Mouse (Mus musculus) CH12.LX (cell line): Measurements from ENCODE around the gene Klhl11. TPM values are rescaled to one million over a fixed set of nuclear protein-coding genes. Genes with fewer than 3 reads are reported as not detected.

Experiments used
- DNase-seq: peaks from one replicate; pipeline ENCODE4 v3.0.0-alpha.2; 2013; ENCODE audit errors: extremely low read depth
- H3K27ac ChIP-seq: 2 replicates; pipeline ENCODE4 v1.5.1; 2012; ENCODE audit warnings: low read depth, mild to moderate bottlenecking, control low read depth, moderate library complexity; ENCODE audit not compliant: insufficient read depth
- H3K27me3 ChIP-seq: replicated peaks from 2 replicates; pipeline ENCODE3; 2012; ENCODE audit warnings: inconsistent platforms
- H3K36me3 ChIP-seq, 2 experiments: replicated peaks in 1 of 2; 2 replicates each; pipeline versions ENCODE3 to v1.6.1; 2012; ENCODE audit warnings: inconsistent platforms in 1 of 2, low read length in 1 of 2, mild to moderate bottlenecking in 1 of 2, mixed read lengths in 1 of 2, moderate library complexity in 1 of 2; ENCODE audit not compliant: control insufficient read depth in 1 of 2, insufficient read depth in 1 of 2
- H3K4me1 ChIP-seq, 2 experiments: 2 replicates each; pipeline ENCODE4 v1.6.1; 2012; ENCODE audit warnings: inconsistent platforms in 1 of 2, moderate library complexity in 1 of 2; ENCODE audit not compliant: insufficient read depth in 2 of 2, control insufficient read depth in 1 of 2
- H3K4me2 ChIP-seq: 2 replicates; pipeline ENCODE4 v1.6.1; 2012; ENCODE audit warnings: low read depth, mild to moderate bottlenecking, control low read depth; ENCODE audit not compliant: poor library complexity, insufficient read depth, severe bottlenecking
- H3K4me3 ChIP-seq, 3 experiments: fragments of 150-350 bp in 1 of 3; sonication (generic) in 1 of 3; replicated peaks in 1 of 3; 2 replicates each; pipeline versions ENCODE3 to v1.5.1; 2011 to 2012; ENCODE audit warnings: low read depth in 2 of 3, low read length in 2 of 3, mild to moderate bottlenecking in 2 of 3, moderate library complexity in 2 of 3, control low read depth in 1 of 3, improper control_type of control experiment in 1 of 3, inconsistent platforms in 1 of 3, mixed read lengths in 1 of 3; ENCODE audit not compliant: poor library complexity in 1 of 3
- H3K79me2 ChIP-seq: replicated peaks from 2 replicates; pipeline ENCODE4 v1.6.1; 2012; ENCODE audit warnings: mild to moderate bottlenecking, moderate library complexity; ENCODE audit not compliant: control insufficient read depth, poor library complexity, insufficient read depth, severe bottlenecking; ENCODE audit errors: extremely low read depth
- H3K9ac ChIP-seq: 2 replicates; pipeline ENCODE4 v1.6.1; 2012; ENCODE audit warnings: low read depth, mild to moderate bottlenecking, control low read depth, moderate library complexity; ENCODE audit not compliant: insufficient read depth
- H3K9me3 ChIP-seq: replicated peaks from 2 replicates; pipeline ENCODE3; 2012; ENCODE audit warnings: low read length, inconsistent platforms, mixed read lengths
- BHLHE40 ChIP-seq: IDR thresholded peaks from 2 replicates; pipeline ENCODE4 v1.6.1; 2011; ENCODE audit warnings: mild to moderate bottlenecking, low read depth, low read length, improper control_type of control experiment
- CTCF ChIP-seq, 2 experiments: IDR thresholded peaks in 1 of 2; conservative IDR thresholded peaks in 1 of 2; 2 replicates each; pipeline ENCODE4 v1.5.1; 2011 to 2012; ENCODE audit warnings: low read depth in 2 of 2, low read length in 2 of 2, improper control_type of control experiment in 1 of 2, inconsistent platforms in 1 of 2, mild to moderate bottlenecking in 1 of 2, moderate library complexity in 1 of 2
- E2F4 ChIP-seq: IDR thresholded peaks from 2 replicates; pipeline ENCODE4 v1.6.1; 2011; ENCODE audit warnings: low read depth, low read length, improper control_type of control experiment; ENCODE audit not compliant: insufficient replicate concordance
- ELF1 ChIP-seq: IDR thresholded peaks from 2 replicates; pipeline ENCODE4 v1.6.1; 2014; ENCODE audit warnings: low read depth, mild to moderate bottlenecking, inconsistent platforms, low read length, improper control_type of control experiment
- EP300 ChIP-seq: IDR thresholded peaks from 2 replicates; pipeline ENCODE4 v1.6.1; 2011; ENCODE audit warnings: low read length, improper control_type of control experiment
- HCFC1 ChIP-seq: IDR thresholded peaks from 2 replicates; pipeline ENCODE4 v1.6.1; 2012; ENCODE audit warnings: low read depth, mild to moderate bottlenecking, inconsistent platforms, low read length, improper control_type of control experiment
- IRF4 ChIP-seq: IDR thresholded peaks from 2 replicates; pipeline ENCODE4 v1.6.1; 2014; ENCODE audit warnings: low read depth, mild to moderate bottlenecking, inconsistent platforms, low read length, improper control_type of control experiment
- JUN ChIP-seq: IDR thresholded peaks from 2 replicates; pipeline ENCODE4 v1.6.1; 2011; ENCODE audit warnings: low read depth, mild to moderate bottlenecking, low read length, improper control_type of control experiment, moderate library complexity; ENCODE audit not compliant: insufficient read depth
- JUND ChIP-seq: conservative IDR thresholded peaks from 2 replicates; pipeline ENCODE4 v1.6.1; 2011; ENCODE audit warnings: low read depth, low read length, improper control_type of control experiment
- KAT2A ChIP-seq: IDR thresholded peaks from 2 replicates; pipeline ENCODE4 v1.6.1; 2012; ENCODE audit warnings: low read length, improper control_type of control experiment, inconsistent platforms; ENCODE audit not compliant: insufficient replicate concordance
- MAX ChIP-seq: IDR thresholded peaks from 2 replicates; pipeline ENCODE4 v1.6.1; 2011; ENCODE audit warnings: low read length, improper control_type of control experiment
- MAZ ChIP-seq: IDR thresholded peaks from 2 replicates; pipeline ENCODE4 v1.6.1; 2012; ENCODE audit warnings: low read depth, mild to moderate bottlenecking, inconsistent platforms, low read length, improper control_type of control experiment, moderate library complexity
- MEF2A ChIP-seq: IDR thresholded peaks from 2 replicates; pipeline ENCODE4 v1.6.1; 2014; ENCODE audit warnings: low read depth, mild to moderate bottlenecking, inconsistent platforms, low read length, improper control_type of control experiment, borderline replicate concordance
- MXI1 ChIP-seq: IDR thresholded peaks from 2 replicates; pipeline ENCODE4 v1.6.1; 2011; ENCODE audit warnings: mild to moderate bottlenecking, low read depth, low read length, improper control_type of control experiment
- MYC ChIP-seq: IDR thresholded peaks from 2 replicates; pipeline ENCODE4 v1.6.1; 2011; ENCODE audit warnings: low read depth, mild to moderate bottlenecking, improper control_type of control experiment, low read length
- NELFE ChIP-seq: IDR thresholded peaks from 2 replicates; pipeline ENCODE4 v1.6.1; 2011; ENCODE audit warnings: low read depth, low read length, improper control_type of control experiment
- NRF1 ChIP-seq: IDR thresholded peaks from 2 replicates; pipeline ENCODE4 v1.6.1; 2014; ENCODE audit warnings: low read depth, mild to moderate bottlenecking, inconsistent platforms, low read length, improper control_type of control experiment, moderate library complexity
- POLR2A ChIP-seq: IDR thresholded peaks from 2 replicates; pipeline ENCODE4 v1.6.1; 2011; ENCODE audit warnings: low read depth, mild to moderate bottlenecking, improper control_type of control experiment, low read length
- POLR2AphosphoS2 ChIP-seq: IDR thresholded peaks from 2 replicates; pipeline ENCODE4 v1.6.1; 2011; ENCODE audit warnings: low read depth, low read length, improper control_type of control experiment
- RAD21 ChIP-seq: IDR thresholded peaks from 2 replicates; pipeline ENCODE4 v1.6.1; 2011; ENCODE audit warnings: low read depth, mild to moderate bottlenecking, low read length, improper control_type of control experiment, moderate library complexity
- RCOR1 ChIP-seq: conservative IDR thresholded peaks from 2 replicates; pipeline ENCODE4 v1.6.1; 2012; ENCODE audit warnings: low read depth, mild to moderate bottlenecking, inconsistent platforms, low read length, improper control_type of control experiment
- SIN3A ChIP-seq: IDR thresholded peaks from 2 replicates; pipeline ENCODE4 v1.6.1; 2012; ENCODE audit warnings: low read length, improper control_type of control experiment, inconsistent platforms
- SMC3 ChIP-seq: IDR thresholded peaks from 2 replicates; pipeline ENCODE4 v1.6.1; 2011; ENCODE audit warnings: low read depth, low read length, improper control_type of control experiment
- TBP ChIP-seq: conservative IDR thresholded peaks from 2 replicates; pipeline ENCODE4 v1.6.1; 2011; ENCODE audit warnings: low read depth, low read length, improper control_type of control experiment
- TCF12 ChIP-seq: IDR thresholded peaks from 2 replicates; pipeline ENCODE4 v1.6.1; 2014; ENCODE audit warnings: low read depth, mild to moderate bottlenecking, inconsistent platforms, low read length, improper control_type of control experiment
- UBTF ChIP-seq: IDR thresholded peaks from 2 replicates; pipeline ENCODE4 v1.6.1; 2012; ENCODE audit warnings: low read depth, mild to moderate bottlenecking, inconsistent platforms, low read length, improper control_type of control experiment, moderate library complexity
- ZC3H11A ChIP-seq: IDR thresholded peaks from 2 replicates; pipeline ENCODE4 v1.6.1; 2012; ENCODE audit warnings: low read depth, mild to moderate bottlenecking, inconsistent platforms, low read length, improper control_type of control experiment
- ZMIZ1 ChIP-seq: IDR thresholded peaks from 2 replicates; pipeline ENCODE4 v1.6.1; 2012; ENCODE audit warnings: low read depth, mild to moderate bottlenecking, inconsistent platforms, low read length, improper control_type of control experiment
- dilution Hi-C: fragments of 300-500 bp; cut with MboI; formaldehyde crosslinking; loops from 2 replicates; pipeline ENCODE4 v1.14.3; 2020; ENCODE audit warnings: low sequenced_read_pairs; ENCODE audit not compliant: extremely low pct_unique_long_range_greater_than_20kb, extremely low pct_ligation_motif_present
- in situ Hi-C: fragments of 300-500 bp; cut with MboI; formaldehyde crosslinking; loops from 3 replicates; pipeline ENCODE4 v1.14.3; 2019; ENCODE audit warnings: low sequenced_read_pairs, low pct_ligation_motif_present, low pct_unique_long_range_greater_than_20kb, mixed read lengths
- polyA plus RNA-seq: library from polyadenylated mRNA; unstranded; fragments of >175 nt; gene quantifications from 2 replicates; pipeline ENCODE4 v1.2.1, GENCODE M21; 2012; ENCODE audit warnings: low read depth; ENCODE audit not compliant: insufficient read length
- total RNA-seq, 2 experiments: library from RNA; depleted of rRNA; stranded (reverse); fragments of 300-350 nt in 1 of 2; fragments of >200 nt in 1 of 2; gene quantifications; 2 replicates each; pipeline ENCODE4 v1.2.3; 2012 to 2014

The Klhl11 gene
- total and polyA plus RNA-seq, 3 experiments: 9.8 to 19.5 (median 12.8) TPM

DNA sequence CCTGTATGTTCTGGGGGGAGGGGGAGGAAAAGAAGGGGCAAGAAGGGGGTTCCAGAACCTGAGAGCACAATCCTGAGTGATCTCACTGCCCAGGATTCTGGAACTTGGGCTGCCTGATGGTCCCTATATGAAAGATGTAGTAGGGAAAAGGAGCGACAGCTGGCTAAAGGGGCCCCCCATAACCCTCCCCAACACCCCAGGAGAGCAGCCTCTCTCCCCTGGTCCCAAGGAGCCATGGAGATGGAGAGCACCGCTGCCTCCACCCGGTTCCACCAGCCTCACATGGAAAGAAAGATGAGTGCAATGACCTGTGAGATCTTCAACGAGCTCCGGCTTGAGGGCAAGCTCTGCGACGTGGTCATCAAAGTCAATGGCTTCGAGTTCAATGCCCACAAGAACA lies 30.7 kb downstream of the Klhl11 start, which contains the start of the genes Nt5c3b and Klhl10:
Gene Nt5c3b, minus strand, starts transcription at position 12 of the 400 bp plus-strand sequence.
Gene Klhl10, plus strand, starts transcription at position 121 of the 400 bp plus-strand sequence.
- H3K4me2 ChIP-seq: peak within 1 kb of the TSS; percentile 65
- DNase-seq: no peak
- dilution Hi-C loops: no loop called here
- H3K27ac ChIP-seq: no peak within 1 kb of the TSS
- no peaks in the 10 kb centered on the region for H3K27me3 ChIP-seq
- H3K79me2 ChIP-seq: no peaks in the 10 kb centered on the region
- H3K4me3 ChIP-seq: peak within 1 kb of the TSS; percentile 57 to 84 (median 71)
- TF ChIP-seq JUN (no peak), SIN3A (no peak), RAD21 (no peak), MYC (no peak), EP300 (no peak)
- peaks cover 4 to 21% of the 10 kb centered on the region in 2 experiments for H3K36me3 ChIP-seq
- in situ Hi-C loops: no loop called here
- H3K4me1 ChIP-seq: peaks cover 12 to 24% of the 10 kb centered on the region in 2 experiments
- H3K9me3 ChIP-seq: no peaks in the 10 kb centered on the region
- H3K9ac ChIP-seq: peak within 1 kb of the TSS; percentile 39

DNA sequence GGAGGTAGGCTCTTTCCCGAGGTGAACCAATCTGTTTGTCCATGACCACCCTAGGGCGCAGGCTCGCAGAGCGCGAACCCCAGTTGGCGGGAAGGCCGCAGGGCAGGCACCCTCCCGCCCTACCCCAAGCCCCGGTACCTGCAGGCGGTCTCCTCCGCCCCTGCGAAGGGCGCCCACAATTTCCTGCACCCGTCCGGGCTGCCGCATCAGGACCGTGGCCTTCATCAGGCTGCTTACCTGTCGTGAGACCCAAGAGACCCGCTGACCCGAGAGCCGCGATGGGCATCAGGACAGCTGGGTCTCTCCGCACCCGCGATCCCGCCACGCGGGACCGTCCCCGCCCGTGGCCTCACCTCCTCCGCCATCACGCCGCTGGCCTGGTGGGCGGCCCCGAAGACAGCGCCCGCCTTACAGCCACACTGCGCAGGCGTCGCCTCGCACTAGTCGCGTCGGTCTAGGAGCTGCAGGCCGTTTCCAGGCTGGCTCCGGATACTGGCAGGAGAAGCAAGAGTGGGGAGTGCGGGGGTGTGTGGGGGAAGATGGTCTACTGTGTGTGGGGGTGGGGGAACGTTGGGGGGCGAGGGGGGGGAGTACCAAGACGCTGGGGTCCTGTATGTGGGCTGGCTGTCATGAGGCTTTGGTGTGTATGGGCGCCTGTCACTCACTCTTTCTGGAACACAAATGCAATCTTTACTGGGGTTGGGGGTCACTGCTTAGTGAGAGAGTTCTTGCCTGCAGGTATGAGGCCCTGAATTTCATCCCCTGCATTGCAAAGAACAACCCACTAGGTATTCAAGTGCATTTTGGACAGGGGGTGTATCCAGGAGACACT lies 31.6 kb downstream of the Klhl11 start:
- Histone ChIP-seq H3K4me3 (peak overlapping the region; percentile 57 to 84 (median 71)), H3K79me2 (no peaks in the 10 kb centered on the region), H3K36me3 (peaks cover 12 to 29% of the 10 kb centered on the region in 2 experiments), H3K27ac (no peak overlapping the region), H3K27me3 (no peaks in the 10 kb centered on the region), H3K4me1 (peaks cover 12 to 17% of the 10 kb centered on the region in 2 experiments)
- in situ Hi-C loops (no loop called here), dilution Hi-C loops (no loop called here)
- peak; percentile 70 for DNase-seq
- peak; percentile 89 for TF ChIP-seq UBTF
- TF ChIP-seq RCOR1: no peak
- peak; percentile 92 for TF ChIP-seq NRF1
- TF ChIP-seq CTCF (conservative IDR thresholded peaks at IDR 0.05 in 1 of 2, IDR thresholded peaks at IDR 0.05 in 1 of 2; ENCODE audit: low read depth in 2 of 2, low read length in 2 of 2): no peak
- 0 out of 2 replicates have a peak, but pooled peaks have one; percentile 65 for TF ChIP-seq MAZ
- TF ChIP-seq KAT2A: 0 out of 2 replicates have a peak, but pooled peaks have one; percentile 15
- peak; percentile 89 for TF ChIP-seq POLR2AphosphoS2
- TF ChIP-seq MEF2A: peak; percentile 51; the same call in 1 of the 2 replicates
- TF ChIP-seq POLR2A: peak; percentile 94
- peak; percentile 29; the same call in 1 of the 2 replicates for TF ChIP-seq BHLHE40
- TF ChIP-seq TCF12: peak; percentile 86
- peak; percentile 61 for TF ChIP-seq HCFC1
- peak; percentile 95 for TF ChIP-seq NELFE
- 0 out of 2 replicates have a peak, but pooled peaks have one; percentile 22 for TF ChIP-seq IRF4
- peak; percentile 20; the same call in 1 of the 2 replicates for TF ChIP-seq ELF1
- peak; percentile 69; the same call in 1 of the 2 replicates for TF ChIP-seq MAX
- TF ChIP-seq SMC3: no peak
- TF ChIP-seq TBP: 0 out of 2 replicates have a peak, but pooled peaks have one; percentile 31
- TF ChIP-seq SIN3A: peak; percentile 68
- no peak for TF ChIP-seq E2F4
- peak; percentile 95 for TF ChIP-seq ZMIZ1
- no peak for TF ChIP-seq JUND
- TF ChIP-seq JUN: no peak
- TF ChIP-seq ZC3H11A: no peak
- peak; percentile 86 for TF ChIP-seq MXI1
- TF ChIP-seq, all 38 proteins: peak for 18
- no peaks in the 10 kb centered on the region for H3K9me3 ChIP-seq
- peak overlapping the region; percentile 39 for H3K9ac ChIP-seq
- H3K4me2 ChIP-seq: peak overlapping the region; percentile 65
